Mouse (Mus musculus): ENCODE data around the gene Il18r1. TPM values are rescaled to one million over a fixed set of nuclear protein-coding genes. Genes with fewer than 3 reads are reported as not detected.

The Il18r1 gene
- polyA plus RNA-seq, 1 experiment from 2014 or later: not detected

DNA sequence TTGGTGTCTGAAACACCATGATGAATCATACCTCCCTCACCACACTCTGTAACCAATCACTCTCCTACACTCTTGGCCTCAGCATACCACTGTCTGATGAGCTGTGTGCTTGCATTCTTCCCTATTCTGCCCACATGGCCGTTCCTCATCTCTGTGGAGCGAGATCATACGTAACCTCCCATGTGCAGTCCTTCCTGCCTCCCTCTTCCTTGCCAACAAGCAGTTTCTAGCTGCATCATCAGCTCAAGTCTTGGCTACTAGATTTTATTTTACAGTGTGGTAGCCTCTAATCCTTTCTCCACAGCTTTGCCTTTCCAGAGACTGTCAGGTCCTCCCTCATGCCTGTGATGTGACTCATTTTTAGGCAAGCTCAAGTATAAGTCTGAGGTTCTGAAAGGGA lies 20.6 kb upstream of the Il18r1 start:
- no peaks in the 10 kb centered on the region for H3K4me1 ChIP-seq
- H3K4me3 ChIP-seq (replicated peaks): no peak overlapping the region
- no peak overlapping the region for H3K4me2 ChIP-seq
- 94% methylated on average over 3 of the region's 3 CpGs for WGBS
- no peak overlapping the region for H3K9ac ChIP-seq
- no peaks in the 10 kb centered on the region for H3K27me3 ChIP-seq
- no peak overlapping the region for H3K27ac ChIP-seq
- ATAC-seq (ENCODE audit: low FRiP score): no peak
- no peaks in the 10 kb centered on the region for H3K36me3 ChIP-seq (replicated peaks)
- no peaks in the 10 kb centered on the region for H3K9me3 ChIP-seq

DNA sequence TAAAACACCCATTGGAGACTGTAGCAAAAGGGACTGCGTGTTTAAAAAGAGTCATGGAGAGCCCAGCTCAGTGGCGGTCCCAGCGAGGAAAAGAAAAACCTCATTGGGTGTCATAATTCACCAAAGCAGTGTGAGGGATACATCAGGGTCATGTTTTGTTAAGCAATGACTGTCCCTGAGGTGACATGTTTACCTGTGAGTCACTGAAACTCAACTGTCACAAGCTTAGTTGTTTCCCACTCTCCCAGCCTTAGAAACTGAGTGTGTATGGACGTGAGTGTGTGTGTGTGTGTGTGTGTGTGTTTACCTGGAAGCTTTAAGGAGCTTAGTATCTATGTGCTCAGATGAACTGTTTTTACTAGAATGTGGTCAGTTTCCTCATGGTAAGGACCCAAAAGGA lies 2.0 kb downstream of the Il18r1 start:
- no peaks in the 10 kb centered on the region for H3K27me3 ChIP-seq
- no peak overlapping the region for H3K27ac ChIP-seq
- H3K4me2 ChIP-seq: no peak overlapping the region
- no peak overlapping the region for H3K9ac ChIP-seq
- no peaks in the 10 kb centered on the region for H3K9me3 ChIP-seq
- H3K4me1 ChIP-seq: no peaks in the 10 kb centered on the region
- WGBS: 87% methylated on average over 4 of the region's 4 CpGs
- ATAC-seq (ENCODE audit: low FRiP score): no peak
- no peak overlapping the region for H3K4me3 ChIP-seq (replicated peaks)
- H3K36me3 ChIP-seq (replicated peaks): no peaks in the 10 kb centered on the region

DNA sequence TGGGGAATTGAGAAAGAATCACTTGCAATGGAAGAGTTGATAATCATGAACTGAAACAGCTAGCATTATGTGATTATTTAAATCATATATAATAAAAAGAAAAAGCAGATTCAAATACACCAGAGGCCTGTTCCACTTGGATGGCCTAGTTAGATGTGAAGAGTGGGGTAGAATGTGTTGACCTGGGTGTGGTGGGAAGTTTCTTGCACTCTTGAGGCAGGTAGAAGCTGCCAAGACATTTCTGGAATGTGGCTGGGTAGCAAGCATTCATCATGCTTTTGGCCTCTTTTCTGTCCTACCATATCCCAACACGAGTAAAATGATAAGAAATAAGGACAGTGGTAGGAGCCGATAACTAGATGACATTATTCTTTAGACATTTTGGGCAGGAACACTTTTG lies 3.5 kb downstream of the Il18r1 start:
- H3K36me3 ChIP-seq (replicated peaks): no peaks in the 10 kb centered on the region
- H3K4me1 ChIP-seq: no peaks in the 10 kb centered on the region
- H3K27ac ChIP-seq: no peak overlapping the region
- no peak overlapping the region for H3K4me3 ChIP-seq (replicated peaks)
- H3K9me3 ChIP-seq: no peaks in the 10 kb centered on the region
- no peak for ATAC-seq (ENCODE audit: low FRiP score)
- no peak overlapping the region for H3K4me2 ChIP-seq
- H3K27me3 ChIP-seq: no peaks in the 10 kb centered on the region
- no peak overlapping the region for H3K9ac ChIP-seq
- 80% methylated on average over 2 of the region's 2 CpGs for WGBS

DNA sequence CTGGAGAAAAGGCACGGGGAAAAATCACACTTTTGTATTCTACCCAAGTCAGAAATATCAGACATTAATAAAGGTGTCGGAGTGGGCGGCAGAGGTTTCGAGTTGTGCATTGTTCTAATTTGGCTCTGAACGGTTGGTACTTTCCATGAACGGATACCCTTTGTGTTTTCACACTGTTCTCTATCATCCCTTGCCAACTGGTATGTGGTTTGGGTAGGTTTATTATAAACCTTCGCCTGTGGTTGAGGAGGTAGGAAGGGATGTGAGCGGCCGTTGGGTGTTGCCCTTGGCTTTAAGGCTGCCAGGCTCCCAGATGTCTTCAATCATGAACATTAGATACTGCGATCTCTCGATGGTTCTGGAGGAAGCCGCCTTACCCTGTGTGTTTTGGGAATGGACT lies 4.5 kb downstream of the Il18r1 start:
- 89% methylated on average over 12 of the region's 12 CpGs for WGBS
- Histone ChIP-seq H3K9ac (no peak overlapping the region), H3K9me3 (no peaks in the 10 kb centered on the region), H3K27ac (no peak overlapping the region), H3K27me3 (no peaks in the 10 kb centered on the region), H3K4me2 (no peak overlapping the region), H3K4me1 (no peaks in the 10 kb centered on the region), H3K36me3 (replicated peaks) (no peaks in the 10 kb centered on the region), H3K4me3 (replicated peaks) (no peak overlapping the region)
- no peak for ATAC-seq (ENCODE audit: low FRiP score)

DNA sequence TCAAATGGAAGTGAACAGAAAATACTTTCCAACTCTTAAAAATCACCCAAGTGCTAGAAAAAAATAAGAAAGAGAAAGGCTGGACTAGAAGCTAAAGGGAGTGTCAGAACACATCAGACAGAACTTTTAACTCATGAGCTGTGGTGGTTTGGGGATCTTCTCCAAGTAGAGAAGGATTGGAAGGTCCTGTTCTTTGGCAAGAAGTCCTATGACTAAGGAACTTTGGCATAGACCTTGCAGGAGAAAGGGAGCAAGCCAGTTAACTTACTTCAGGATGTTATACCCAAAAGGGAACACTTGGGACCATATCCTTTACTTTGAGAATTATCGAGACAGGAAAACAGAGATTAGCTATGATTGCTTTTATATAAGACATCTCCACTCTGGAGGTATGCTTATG lies 7.0 kb downstream of the Il18r1 start:
- H3K36me3 ChIP-seq (replicated peaks): no peaks in the 10 kb centered on the region
- H3K27me3 ChIP-seq: no peaks in the 10 kb centered on the region
- no peak overlapping the region for H3K4me2 ChIP-seq
- no peaks in the 10 kb centered on the region for H3K9me3 ChIP-seq
- H3K27ac ChIP-seq: no peak overlapping the region
- ATAC-seq (ENCODE audit: low FRiP score): no peak
- H3K9ac ChIP-seq: no peak overlapping the region
- H3K4me1 ChIP-seq: no peaks in the 10 kb centered on the region
- no peak overlapping the region for H3K4me3 ChIP-seq (replicated peaks)
- WGBS: 93% methylated on average over 1 of the region's 1 CpGs

DNA sequence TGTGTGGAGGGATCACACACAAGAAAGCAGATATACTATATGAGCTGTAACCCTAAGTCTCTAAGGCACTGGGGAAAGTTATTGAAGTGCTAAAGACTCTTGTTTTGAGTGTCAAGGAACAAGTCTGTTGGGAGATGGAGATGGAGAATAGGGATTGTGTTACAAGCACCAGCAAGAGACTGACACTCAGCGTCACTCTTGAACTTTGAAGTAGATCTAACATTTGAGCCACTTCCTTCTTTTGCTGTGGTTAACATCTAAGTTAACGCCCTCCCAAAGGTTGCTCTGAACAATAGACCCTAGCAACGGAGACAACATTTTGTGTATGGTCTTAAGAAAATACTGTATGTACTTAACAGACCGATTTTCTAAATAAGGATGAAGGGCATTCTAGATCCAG lies 8.3 kb downstream of the Il18r1 start:
- Histone ChIP-seq H3K9me3 (no peaks in the 10 kb centered on the region), H3K4me2 (no peak overlapping the region), H3K36me3 (replicated peaks) (no peaks in the 10 kb centered on the region), H3K4me1 (no peaks in the 10 kb centered on the region), H3K27ac (no peak overlapping the region), H3K9ac (no peak overlapping the region), H3K4me3 (replicated peaks) (no peak overlapping the region), H3K27me3 (no peaks in the 10 kb centered on the region)
- ATAC-seq (ENCODE audit: low FRiP score): no peak
- 85% methylated on average over 4 of the region's 4 CpGs for WGBS

DNA sequence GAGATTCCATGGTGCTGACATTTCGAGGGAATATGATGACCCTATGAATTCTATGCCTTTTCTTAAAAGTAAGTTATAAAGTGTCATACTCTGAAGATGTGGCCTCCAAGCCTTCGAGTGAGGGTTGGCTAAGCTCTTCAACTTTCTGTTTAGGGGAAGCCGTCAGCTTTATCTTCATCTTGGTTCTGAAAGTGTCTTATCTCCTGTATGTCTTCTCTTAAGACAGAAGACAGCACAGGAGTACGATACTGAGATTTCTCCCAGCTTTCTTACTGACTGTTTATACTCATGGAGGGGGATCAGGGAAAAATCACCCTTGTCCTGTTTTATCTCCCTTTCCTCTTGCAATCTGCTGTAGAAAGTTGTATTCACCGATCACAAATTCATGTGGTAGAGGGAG lies 9.0 kb downstream of the Il18r1 start:
- Histone ChIP-seq H3K4me2 (no peak overlapping the region), H3K27me3 (no peaks in the 10 kb centered on the region), H3K36me3 (replicated peaks) (no peaks in the 10 kb centered on the region), H3K9me3 (no peaks in the 10 kb centered on the region), H3K4me1 (no peaks in the 10 kb centered on the region), H3K27ac (no peak overlapping the region), H3K4me3 (replicated peaks) (no peak overlapping the region), H3K9ac (no peak overlapping the region)
- ATAC-seq (ENCODE audit: low FRiP score): no peak
- WGBS: 90% methylated on average over 5 of the region's 5 CpGs

DNA sequence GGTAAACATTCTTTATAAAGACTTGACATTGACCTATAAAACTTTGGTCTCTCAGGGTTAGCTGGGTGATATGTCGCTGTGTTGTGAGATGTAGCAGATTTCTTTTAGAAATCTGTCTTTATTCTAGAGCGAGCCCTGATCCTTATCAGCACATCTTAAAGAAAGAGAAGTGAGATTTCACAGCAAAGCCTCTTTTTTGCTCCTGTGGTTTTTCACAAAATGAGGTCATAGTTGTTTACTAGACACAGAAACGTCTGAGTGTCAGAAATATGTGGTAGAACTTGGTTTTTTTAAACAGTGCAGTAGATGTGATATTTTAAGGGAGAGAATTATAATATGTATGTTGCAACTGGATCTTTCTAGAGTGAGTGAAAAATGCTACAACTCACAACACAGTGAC lies 10.3 kb downstream of the Il18r1 start:
- H3K27ac ChIP-seq: no peak overlapping the region
- ATAC-seq (ENCODE audit: low FRiP score): no peak
- H3K27me3 ChIP-seq: no peaks in the 10 kb centered on the region
- WGBS: 78% methylated on average over 3 of the region's 3 CpGs
- H3K36me3 ChIP-seq (replicated peaks): no peaks in the 10 kb centered on the region
- H3K9me3 ChIP-seq: no peaks in the 10 kb centered on the region
- H3K4me2 ChIP-seq: no peak overlapping the region
- no peak overlapping the region for H3K4me3 ChIP-seq (replicated peaks)
- H3K9ac ChIP-seq: no peak overlapping the region
- no peaks in the 10 kb centered on the region for H3K4me1 ChIP-seq

DNA sequence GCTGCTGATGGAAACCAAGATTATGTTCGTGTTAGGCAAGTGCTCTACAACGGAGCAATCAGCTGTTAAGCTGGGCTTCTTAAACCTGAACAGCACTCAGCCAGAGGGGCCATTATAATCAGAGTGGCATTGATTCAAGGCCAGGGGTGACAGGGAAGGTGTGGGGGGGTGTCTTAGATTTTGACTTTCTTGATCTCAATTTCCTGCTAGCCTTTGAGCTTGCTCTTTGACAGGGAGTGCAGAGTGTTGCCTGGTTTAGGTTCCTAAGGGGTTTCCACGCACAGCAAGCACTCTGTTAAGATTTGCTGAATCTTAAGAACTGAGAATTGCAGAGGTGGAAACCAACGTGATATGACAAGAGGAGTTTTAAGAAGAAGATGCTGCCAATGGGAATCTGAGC lies 11.4 kb downstream of the Il18r1 start:
- Histone ChIP-seq H3K4me2 (no peak overlapping the region), H3K36me3 (replicated peaks) (no peaks in the 10 kb centered on the region), H3K27me3 (no peaks in the 10 kb centered on the region), H3K9ac (no peak overlapping the region), H3K4me1 (no peaks in the 10 kb centered on the region), H3K4me3 (replicated peaks) (no peak overlapping the region), H3K27ac (no peak overlapping the region), H3K9me3 (no peaks in the 10 kb centered on the region)
- ATAC-seq (ENCODE audit: low FRiP score): no peak
- WGBS: 64% methylated on average over 4 of the region's 4 CpGs

DNA sequence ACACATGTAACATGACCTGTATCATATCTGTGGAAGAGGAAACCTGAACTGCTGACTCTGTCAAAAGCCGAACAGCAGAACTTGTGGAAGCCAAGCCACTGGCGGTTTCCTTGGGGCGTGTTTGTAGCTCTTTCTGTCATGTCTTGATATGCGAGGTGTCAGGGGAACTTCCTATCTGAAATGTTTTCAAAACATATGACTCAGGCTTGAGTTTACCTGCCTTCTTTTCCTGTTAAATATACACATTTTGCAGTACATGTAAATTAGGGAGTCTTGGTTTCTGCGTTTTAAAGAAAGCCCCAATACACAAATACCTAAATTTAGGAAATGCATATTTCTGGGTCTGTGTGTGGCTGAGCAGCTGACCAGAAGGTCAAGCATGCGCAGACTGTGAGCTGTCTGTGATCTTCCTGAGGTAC lies 14.2 kb downstream of the Il18r1 start:
- Histone ChIP-seq H3K27ac (no peak overlapping the region), H3K36me3 (replicated peaks) (no peaks in the 10 kb centered on the region), H3K9ac (no peak overlapping the region), H3K4me1 (no peaks in the 10 kb centered on the region), H3K9me3 (no peaks in the 10 kb centered on the region), H3K27me3 (no peaks in the 10 kb centered on the region), H3K4me3 (replicated peaks) (no peak overlapping the region), H3K4me2 (no peak overlapping the region)
- ATAC-seq (ENCODE audit: low FRiP score): no peak
- WGBS: 83% methylated on average over 6 of the region's 6 CpGs

DNA sequence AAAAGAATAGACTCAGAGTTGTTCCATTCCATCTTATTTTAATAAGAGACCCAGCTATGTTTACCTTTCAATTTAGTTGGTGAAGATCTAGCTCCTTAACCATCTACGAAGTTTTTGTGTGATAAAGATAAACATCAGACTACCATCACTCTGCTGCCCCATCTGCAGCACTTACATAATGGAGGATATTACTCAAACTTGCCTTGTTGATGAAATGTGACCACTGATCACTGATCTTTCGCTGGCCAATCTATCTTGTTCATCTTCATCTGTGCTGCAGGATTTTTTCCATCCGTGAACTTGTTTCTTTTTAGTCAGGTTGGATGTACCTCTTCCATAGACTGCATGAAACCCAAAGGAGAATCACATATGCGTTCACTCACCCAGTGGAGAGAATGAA lies 29.2 kb downstream of the Il18r1 start:
- WGBS: 91% methylated on average over 4 of the region's 4 CpGs
- no peak overlapping the region for H3K27ac ChIP-seq

DNA sequence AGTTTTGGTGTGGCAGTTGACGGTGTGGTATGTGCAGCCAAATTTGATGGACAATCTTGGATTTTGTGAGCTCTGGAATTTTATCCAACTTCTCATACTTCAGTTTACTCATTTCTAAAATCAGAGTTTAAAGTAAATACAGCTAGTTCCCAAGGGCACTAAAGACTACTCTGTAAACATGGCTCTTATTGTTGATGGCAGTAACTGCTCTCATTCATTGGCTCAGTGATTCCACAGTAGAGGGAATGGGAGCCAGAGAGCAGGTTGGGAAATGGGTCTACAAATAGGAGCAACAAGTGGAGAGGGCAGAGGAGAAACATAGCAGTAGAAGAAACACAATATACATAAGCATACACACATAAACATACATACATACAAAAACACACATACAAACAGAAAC lies 34.4 kb downstream of the Il18r1 start:
- Histone ChIP-seq H3K4me3 (replicated peaks) (no peak overlapping the region), H3K4me2 (no peak overlapping the region), H3K36me3 (replicated peaks) (no peaks in the 10 kb centered on the region), H3K4me1 (no peaks in the 10 kb centered on the region), H3K9me3 (no peaks in the 10 kb centered on the region), H3K9ac (no peak overlapping the region), H3K27me3 (no peaks in the 10 kb centered on the region), H3K27ac (no peak overlapping the region)
- 89% methylated on average over 1 of the region's 1 CpGs for WGBS
- ATAC-seq (ENCODE audit: low FRiP score): no peak

More for the DNA sequence above, 29.2 kb downstream of the Il18r1 start:
- H3K27me3 ChIP-seq: no peaks in the 10 kb centered on the region
- no peak overlapping the region for H3K4me3 ChIP-seq (replicated peaks)
- no peak for ATAC-seq (ENCODE audit: low FRiP score)
- no peaks in the 10 kb centered on the region for H3K4me1 ChIP-seq
- no peak overlapping the region for H3K9ac ChIP-seq
- H3K9me3 ChIP-seq: no peaks in the 10 kb centered on the region
- no peaks in the 10 kb centered on the region for H3K36me3 ChIP-seq (replicated peaks)
- no peak overlapping the region for H3K4me2 ChIP-seq

DNA sequence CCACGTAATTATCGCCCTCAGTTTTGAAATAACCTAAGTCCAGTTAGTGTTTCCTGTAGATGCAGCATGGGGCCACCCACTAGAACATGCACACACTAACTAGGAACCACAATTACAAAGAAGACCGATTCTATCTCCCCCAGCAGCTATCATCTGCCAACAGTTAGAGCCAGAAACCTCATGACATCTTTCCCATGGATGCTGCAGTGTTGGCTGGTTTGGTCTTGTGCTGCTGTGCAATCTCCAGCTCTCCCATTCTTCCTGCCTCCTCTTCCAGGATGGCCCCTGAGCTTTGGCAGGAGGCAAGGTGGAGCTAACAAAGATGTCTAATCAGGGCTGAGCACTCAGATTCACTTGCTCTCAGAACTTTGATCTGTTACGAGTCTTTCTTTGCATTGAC lies 35.8 kb downstream of the Il18r1 start:
- H3K4me1 ChIP-seq: no peaks in the 10 kb centered on the region
- no peak overlapping the region for H3K4me3 ChIP-seq (replicated peaks)
- no peaks in the 10 kb centered on the region for H3K36me3 ChIP-seq (replicated peaks)
- no peaks in the 10 kb centered on the region for H3K27me3 ChIP-seq
- ATAC-seq (ENCODE audit: low FRiP score): no peak
- 87% methylated on average over 4 of the region's 4 CpGs for WGBS
- H3K9me3 ChIP-seq: no peaks in the 10 kb centered on the region
- H3K4me2 ChIP-seq: no peak overlapping the region
- no peak overlapping the region for H3K27ac ChIP-seq
- H3K9ac ChIP-seq: no peak overlapping the region

All from forebrain, embryonic 12.5 days (tissue).